Mouse (Mus musculus): Measurements from ENCODE around the gene Sdr9c7. TPM values are rescaled to one million over a fixed set of nuclear protein-coding genes. Genes with fewer than 3 reads are reported as not detected.
"Not testable (repeated sequence)": the region's sequence is repeated elsewhere in the genome, so short reads cannot be mapped to it uniquely, and the experiment has no call there.

Gene Sdr9c7
- polyA plus RNA-seq, 1 experiment from 2014 or later: not detected

GRCm38 (mm10) chr10:127886971-127887370, 11.3 kb upstream of the Sdr9c7 start:
- POLR2A ChIA-PET: no interaction called here
- DNase-seq (ENCODE audit: low read depth, low spot score): no peak
- no peaks in the 10 kb centered on the region for H3K27me3 ChIP-seq
- no peak for ATAC-seq
- in situ Hi-C loops (cut with MboI; ENCODE audit: low pct_unique_long_range_greater_than_20kb): no loop called here
- TF ChIP-seq CTCF (IDR thresholded peaks at IDR 0.05): no peak
- CTCF ChIA-PET: no interaction called here

- DNase-seq (ENCODE audit: low read depth, low spot score) (no peak), ATAC-seq (no peak)
- POLR2A ChIA-PET: no interaction called here
- CTCF ChIA-PET: no interaction called here
- no peak for TF ChIP-seq CTCF (IDR thresholded peaks at IDR 0.05)
- in situ Hi-C loops (cut with MboI; ENCODE audit: low pct_unique_long_range_greater_than_20kb): no loop called here
- H3K27me3 ChIP-seq: no peaks in the 10 kb centered on the region
Measured at GRCm38 (mm10) chr10:127888605-127889004, 9.7 kb upstream of the Sdr9c7 start, which contains the start of gene Rdh7. TSS of gene Rdh7 (minus strand) at chr10:127888817.

- CTCF ChIA-PET: no interaction called here
- in situ Hi-C loops (cut with MboI; ENCODE audit: low pct_unique_long_range_greater_than_20kb): no loop called here
- no peak for ATAC-seq
- no peaks in the 10 kb centered on the region for H3K27me3 ChIP-seq
- no peak for DNase-seq (ENCODE audit: low read depth, low spot score)
- POLR2A ChIA-PET: no interaction called here
- no peak for TF ChIP-seq CTCF (IDR thresholded peaks at IDR 0.05)
Measured at GRCm38 (mm10) chr10:127891481-127891880, 6.8 kb upstream of the Sdr9c7 start.

GRCm38 (mm10) chr10:127893163-127894022, 4.9 kb upstream of the Sdr9c7 start:
- CTCF ChIA-PET; DNase-seq (ENCODE audit: low read depth, low spot score); H3K27me3 ChIP-seq; in situ Hi-C loops (cut with MboI; ENCODE audit: low pct_unique_long_range_greater_than_20kb); POLR2A ChIA-PET: not testable (repeated sequence)
- ATAC-seq: peak; percentile 39

GRCm38 (mm10) chr10:127896705-127897104, 1.6 kb upstream of the Sdr9c7 start:
- no peaks in the 10 kb centered on the region for H3K27me3 ChIP-seq
- in situ Hi-C loops (cut with MboI; ENCODE audit: low pct_unique_long_range_greater_than_20kb): no loop called here
- ATAC-seq (no peak), DNase-seq (ENCODE audit: low read depth, low spot score) (no peak)
- POLR2A ChIA-PET: no interaction called here
- no peak for TF ChIP-seq CTCF (IDR thresholded peaks at IDR 0.05)
- CTCF ChIA-PET: no interaction called here

- CTCF ChIA-PET: interaction anchor here (1.9 kb wide), 1 partner anchor 15 kb away, joined by 6 read pairs; no protein-coding TSS in a partner anchor
- no peak for DNase-seq (ENCODE audit: low read depth, low spot score)
- no peak for TF ChIP-seq CTCF (IDR thresholded peaks at IDR 0.05)
- in situ Hi-C loops (cut with MboI; ENCODE audit: low pct_unique_long_range_greater_than_20kb): no loop called here
- no peak for ATAC-seq
- no peaks in the 10 kb centered on the region for H3K27me3 ChIP-seq
- POLR2A ChIA-PET: no interaction called here
Measured at GRCm38 (mm10) chr10:127897506-127897905, 812 bp upstream of the Sdr9c7 start.

- DNase-seq (ENCODE audit: low read depth, low spot score) (no peak), ATAC-seq (no peak)
- TF ChIP-seq CTCF (IDR thresholded peaks at IDR 0.05): no peak
- H3K27me3 ChIP-seq: no peaks in the 10 kb centered on the region
- CTCF ChIA-PET: interaction anchor here (1.1 to 2.3 kb wide), 4 partner anchors 12 to 74 kb away, joined by 3 to 8 read pairs (median 4); no protein-coding TSS in a partner anchor
- POLR2A ChIA-PET: no interaction called here
- in situ Hi-C loops (cut with MboI; ENCODE audit: low pct_unique_long_range_greater_than_20kb): no loop called here
Measured at GRCm38 (mm10) chr10:127899783-127900182, 1.5 kb downstream of the Sdr9c7 start.

- in situ Hi-C loops (cut with MboI; ENCODE audit: low pct_unique_long_range_greater_than_20kb): no loop called here
- no peak for TF ChIP-seq CTCF (IDR thresholded peaks at IDR 0.05)
- no peak for ATAC-seq
- POLR2A ChIA-PET: no interaction called here
- no peaks in the 10 kb centered on the region for H3K27me3 ChIP-seq
- DNase-seq (ENCODE audit: low read depth, low spot score): no peak
- CTCF ChIA-PET: interaction anchor here (1.2 kb wide), 1 partner anchor 166 kb away, joined by 3 read pairs; no protein-coding TSS in a partner anchor
Measured at GRCm38 (mm10) chr10:127901751-127902150, 3.4 kb downstream of the Sdr9c7 start.

- ChIA-PET CTCF (no interaction called here), POLR2A (no interaction called here)
- no peak for ATAC-seq
- TF ChIP-seq CTCF (IDR thresholded peaks at IDR 0.05): no peak
- in situ Hi-C loops (cut with MboI; ENCODE audit: low pct_unique_long_range_greater_than_20kb): no loop called here
- DNase-seq (ENCODE audit: low read depth, low spot score): no peak
- H3K27me3 ChIP-seq: no peaks in the 10 kb centered on the region
Measured at GRCm38 (mm10) chr10:127903116-127903515, 4.8 kb downstream of the Sdr9c7 start.

GRCm38 (mm10) chr10:127904718-127905446, 6.6 kb downstream of the Sdr9c7 start:
- DNase-seq (ENCODE audit: low read depth, low spot score) (no peak), ATAC-seq (no peak)
- H3K27me3 ChIP-seq: peaks cover 3% of the 10 kb centered on the region
- no peak for TF ChIP-seq CTCF (IDR thresholded peaks at IDR 0.05)
- POLR2A ChIA-PET: no interaction called here
- CTCF ChIA-PET: interaction anchor here (1.4 kb wide), 1 partner anchor 103 kb away, joined by 3 read pairs; no protein-coding TSS in a partner anchor
- in situ Hi-C loops (cut with MboI; ENCODE audit: low pct_unique_long_range_greater_than_20kb): no loop called here

- in situ Hi-C loops (cut with MboI; ENCODE audit: low pct_unique_long_range_greater_than_20kb): no loop called here
- CTCF ChIA-PET: no interaction called here
- POLR2A ChIA-PET: no interaction called here
- peaks cover 9% of the 10 kb centered on the region for H3K27me3 ChIP-seq
- DNase-seq (ENCODE audit: low read depth, low spot score): no peak
- no peak for TF ChIP-seq CTCF (IDR thresholded peaks at IDR 0.05)
- ATAC-seq: no peak
Measured at GRCm38 (mm10) chr10:127906138-127906537, 7.8 kb downstream of the Sdr9c7 start.

Data from Patski (cell line).